Mouse (Mus musculus) cerebellum, adult 18-20 months (tissue): ENCODE results near the gene Med12l.

ENCODE experiments used
- DNase-seq, 2 experiments: peaks; one replicate each; pipeline ENCODE4 v3.0.0; 2021

The Med12l gene

DNA sequence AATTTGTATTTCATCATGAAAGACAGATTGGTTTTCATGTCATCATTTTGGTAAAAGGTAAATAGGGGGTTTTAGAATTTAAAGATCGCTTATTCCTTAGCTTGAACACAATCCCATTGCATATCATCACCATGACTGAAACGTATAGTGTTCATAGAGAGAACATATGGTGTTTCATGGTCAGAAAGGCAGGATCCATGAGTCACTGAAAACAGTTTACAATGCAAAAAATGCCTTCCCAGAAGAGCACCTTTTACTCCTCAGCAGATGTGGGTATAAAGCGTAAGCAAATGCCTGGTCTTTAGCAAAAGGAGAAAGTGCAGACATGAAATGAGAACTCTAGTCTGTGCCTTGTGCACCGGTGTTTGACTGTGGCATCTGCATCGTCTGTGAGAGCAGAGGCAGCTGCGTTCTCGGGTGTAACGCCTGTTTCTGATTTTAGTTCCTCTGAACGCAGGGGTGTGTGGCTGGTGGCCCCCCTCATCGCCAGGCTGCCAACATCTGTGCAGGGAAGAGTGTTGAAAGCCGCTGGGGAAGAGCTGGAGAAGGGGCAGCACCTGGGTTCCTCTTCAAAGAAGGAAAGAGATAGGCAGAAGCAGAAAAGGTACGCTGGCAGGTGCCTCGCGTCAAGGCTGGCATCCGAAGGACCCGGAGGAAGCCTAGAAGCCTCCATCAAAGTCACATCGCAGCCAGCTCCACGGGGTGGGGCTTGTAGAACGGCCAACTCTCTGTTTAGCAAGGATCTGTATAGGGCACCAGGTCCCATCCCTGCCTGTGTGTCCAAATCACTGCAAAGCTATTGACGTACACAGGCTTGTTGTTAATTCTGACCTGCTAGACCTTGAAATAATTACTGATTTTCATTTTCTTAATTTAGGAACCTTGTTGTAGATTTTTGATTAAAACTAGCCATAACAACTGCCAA is 252.4 kb downstream of the Med12l start:
- DNase-seq, result no peak

DNA sequence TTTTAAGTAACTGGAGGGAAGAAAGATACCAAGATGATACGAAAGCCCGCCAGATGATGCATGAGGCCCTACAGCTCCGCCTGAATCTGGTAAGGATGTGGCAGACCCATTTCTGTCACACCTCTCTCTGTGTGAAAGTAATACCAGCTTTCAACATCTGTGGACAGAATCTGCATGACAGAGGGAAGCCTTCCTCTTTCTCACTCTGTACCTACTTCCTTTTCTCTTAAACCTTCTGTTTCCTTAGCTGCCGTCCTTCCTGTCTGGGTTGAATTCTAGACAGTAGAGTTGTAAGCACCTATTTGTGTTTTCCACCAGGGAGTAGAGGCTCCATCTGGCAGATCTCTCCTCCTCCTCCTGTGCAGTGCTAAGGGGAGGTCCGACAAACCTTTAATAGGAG is 255.1 kb downstream of the Med12l start:
- DNase-seq, result no peak

DNA sequence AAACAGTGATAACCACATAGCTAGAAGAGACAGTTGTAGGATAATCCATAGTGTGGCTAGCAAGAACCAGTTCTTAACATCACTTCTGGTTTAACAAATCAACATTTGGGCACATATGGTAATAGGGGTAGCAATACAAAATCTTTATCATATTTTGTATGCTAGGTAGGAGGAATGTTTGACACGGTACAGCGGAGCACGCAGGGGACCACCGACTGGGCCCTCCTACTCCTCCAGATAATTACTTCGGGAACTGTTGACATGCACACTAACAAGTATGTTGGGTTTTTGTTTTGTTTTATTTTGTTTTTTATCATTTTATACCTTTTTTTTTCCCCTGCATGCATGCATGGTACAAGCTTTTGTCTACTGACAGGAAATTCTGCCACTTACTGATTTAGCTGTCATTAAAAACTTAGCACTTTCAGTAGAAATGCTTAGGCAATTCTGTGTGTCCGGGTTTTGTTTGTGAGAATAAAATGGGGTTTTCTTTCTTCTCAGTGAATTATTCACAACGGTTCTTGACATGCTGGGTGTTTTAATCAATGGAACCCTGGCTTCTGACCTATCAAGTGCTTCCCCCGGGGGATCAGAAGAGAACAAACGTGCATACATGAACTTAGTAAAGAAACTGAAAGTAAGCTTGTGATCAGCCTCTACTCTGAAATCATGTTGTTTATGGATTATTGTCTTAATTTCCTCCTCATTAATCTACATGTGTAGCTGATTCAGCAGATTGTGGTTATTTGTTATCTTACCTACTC is 256.3 kb downstream of the Med12l start:
- DNase-seq, result no peak

- no peak for DNase-seq
Observed at GRCm38 (mm10) chr3:59262704-59263103, 257.1 kb downstream of the Med12l start, which contains the start of gene P2ry12. Gene P2ry12, minus strand, starts transcription at chr3:59262871.

GRCm38 (mm10) chr3:59263417-59263816 is 257.8 kb downstream of the Med12l start:
- no peak for DNase-seq

DNA sequence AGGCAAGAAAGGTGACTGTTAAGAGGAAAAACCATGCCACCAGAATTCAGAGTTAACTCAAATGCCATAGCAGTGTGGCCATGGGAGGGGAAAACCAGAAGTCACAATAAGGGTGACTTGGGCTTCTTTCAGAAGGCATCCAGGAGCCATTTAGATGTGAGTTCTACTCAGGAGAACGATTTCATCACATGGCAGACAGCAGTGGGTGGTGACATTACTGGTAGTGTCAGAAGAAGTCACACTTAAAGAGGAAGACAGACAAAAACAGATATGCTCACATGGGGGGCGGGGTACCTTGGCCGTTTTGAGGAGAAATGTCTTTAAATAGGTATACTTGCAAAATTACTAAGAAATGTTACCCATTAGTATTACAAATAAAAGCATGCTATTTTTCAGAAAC is 258.4 kb downstream of the Med12l start:
- DNase-seq, result no peak

DNA sequence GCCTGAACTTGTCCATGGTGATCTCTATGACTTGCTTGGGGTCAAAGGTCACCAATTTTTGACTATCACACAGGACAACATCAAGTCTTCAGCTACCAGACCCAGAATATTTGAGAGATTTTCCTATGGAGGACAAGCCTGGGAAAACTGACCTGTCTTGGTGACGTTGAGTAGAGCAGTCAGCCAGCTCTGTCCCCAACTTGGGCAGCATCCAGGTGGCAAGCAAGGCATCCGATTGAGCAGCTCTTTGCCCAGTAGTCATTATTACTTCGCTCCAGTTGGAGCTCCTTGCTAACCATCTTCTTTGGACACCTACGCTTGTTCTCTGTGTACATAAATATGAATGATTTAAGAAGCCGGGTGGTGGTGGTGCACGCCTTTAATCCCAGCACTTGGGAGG is 265.2 kb downstream of the Med12l start:
- DNase-seq, result peak; percentile 31 to 52

GRCm38 (mm10) chr3:59277502-59278253 is 272.1 kb downstream of the Med12l start:
- DNase-seq, result no peak

GRCm38 (mm10) chr3:59278254-59278533 is 272.6 kb downstream of the Med12l start:
- no peak for DNase-seq

- DNase-seq, result no peak
Observed at GRCm38 (mm10) chr3:59278620-59279019, 273.0 kb downstream of the Med12l start.

DNA sequence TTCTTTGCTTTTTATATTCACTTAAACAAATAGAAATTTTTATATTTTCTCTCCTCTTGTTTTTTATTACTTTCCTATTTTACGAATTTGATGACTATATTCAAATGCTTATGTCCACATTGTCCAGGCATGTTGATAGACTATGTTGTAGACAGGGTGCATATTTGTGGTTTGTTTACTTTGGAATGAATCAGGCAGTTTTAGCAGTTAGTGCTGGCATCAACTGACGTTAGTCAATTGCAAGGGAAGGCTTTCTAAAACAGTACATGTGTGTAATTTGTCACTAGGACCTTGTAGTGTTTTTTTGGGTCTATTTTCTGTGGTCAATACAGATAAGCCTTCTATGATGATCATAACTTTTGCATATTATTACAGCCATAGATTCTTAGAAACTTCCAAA is 284.9 kb downstream of the Med12l start:
- DNase-seq, result no peak

DNA sequence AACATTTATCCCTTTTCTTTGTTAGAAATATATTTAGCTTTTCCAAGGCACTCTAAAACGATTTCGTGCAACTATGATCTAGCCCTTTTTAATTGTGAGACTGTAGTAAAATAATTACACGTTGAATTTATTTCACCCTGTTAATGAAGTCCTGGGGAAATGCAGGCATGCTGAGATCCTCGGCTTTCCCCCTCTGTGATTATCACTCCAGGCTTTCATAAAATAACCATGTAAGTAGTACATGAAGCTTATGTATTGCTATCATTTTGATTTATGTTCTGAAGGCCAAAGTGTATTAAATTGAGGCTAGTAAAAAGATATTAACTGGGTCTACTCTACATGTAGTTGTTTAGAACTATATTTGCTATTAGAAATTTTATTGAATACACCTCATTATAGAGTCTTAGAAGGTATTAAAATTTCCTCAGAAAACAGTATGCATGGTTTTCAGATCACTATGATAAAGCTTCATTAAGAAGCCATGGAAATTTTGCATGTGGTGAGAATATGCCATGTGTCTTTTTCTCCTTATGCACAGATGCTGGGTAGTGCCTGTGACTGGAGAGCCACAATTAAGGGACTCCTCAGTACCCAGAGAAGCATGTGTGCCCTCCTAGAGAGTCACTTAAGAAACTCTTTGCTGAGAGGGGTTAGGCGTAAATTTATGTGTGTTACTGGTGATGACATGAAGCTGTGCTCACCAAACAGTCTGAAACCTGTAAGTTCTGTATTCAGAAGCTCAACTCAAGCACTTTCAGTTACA is 288.0 kb downstream of the Med12l start:
- DNase-seq, result no peak

GRCm38 (mm10) chr3:59295699-59296562 is 290.3 kb downstream of the Med12l start:
- no peak for DNase-seq

- DNase-seq, result no peak
Observed at GRCm38 (mm10) chr3:59296563-59297130, 291.0 kb downstream of the Med12l start.

GRCm38 (mm10) chr3:59297653-59298052 is 292.0 kb downstream of the Med12l start:
- no peak for DNase-seq

DNA sequence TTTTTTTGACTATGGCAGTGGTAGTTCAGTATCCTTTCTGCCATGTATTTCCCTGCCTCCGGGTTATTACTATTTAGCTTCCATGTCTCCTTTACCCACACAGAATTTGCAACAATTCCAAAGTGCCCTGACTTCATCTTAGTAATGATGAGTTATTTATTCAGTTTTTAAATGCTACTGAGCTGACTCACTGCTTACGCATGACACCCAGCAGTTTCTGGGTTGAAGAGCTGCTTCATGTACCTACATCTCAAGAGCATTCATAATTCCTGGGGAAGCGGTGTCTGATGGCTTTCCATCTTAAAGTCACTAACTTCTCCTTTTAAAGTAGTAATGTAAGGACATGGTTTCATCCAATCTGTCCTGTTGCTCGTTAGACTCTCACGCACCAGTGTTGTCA is 299.3 kb downstream of the Med12l start:
- no peak for DNase-seq

- DNase-seq, result no peak
Observed at GRCm38 (mm10) chr3:59305518-59305917, 299.9 kb downstream of the Med12l start.

- no peak for DNase-seq
Observed at GRCm38 (mm10) chr3:59312610-59313009, 307.0 kb downstream of the Med12l start.

DNA sequence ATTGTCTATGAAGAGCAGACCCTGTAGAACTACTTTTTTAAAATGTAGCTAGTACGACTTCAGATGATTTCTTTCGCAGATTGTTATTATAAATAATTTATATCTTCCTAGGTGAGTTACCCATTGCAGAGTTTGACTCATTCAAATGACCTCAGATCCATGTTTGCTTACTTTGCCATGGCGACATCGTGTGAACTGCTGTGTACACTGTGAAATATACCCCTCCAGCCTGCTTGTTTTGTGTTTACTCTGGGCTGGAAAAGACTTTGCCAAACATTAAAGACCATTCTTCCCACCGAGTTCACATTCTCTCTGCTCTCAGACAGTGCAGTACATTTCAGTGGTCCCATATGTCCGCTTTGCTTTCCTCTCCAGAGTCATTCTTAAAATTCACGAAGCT is 310.5 kb downstream of the Med12l start:
- no peak for DNase-seq

DNA sequence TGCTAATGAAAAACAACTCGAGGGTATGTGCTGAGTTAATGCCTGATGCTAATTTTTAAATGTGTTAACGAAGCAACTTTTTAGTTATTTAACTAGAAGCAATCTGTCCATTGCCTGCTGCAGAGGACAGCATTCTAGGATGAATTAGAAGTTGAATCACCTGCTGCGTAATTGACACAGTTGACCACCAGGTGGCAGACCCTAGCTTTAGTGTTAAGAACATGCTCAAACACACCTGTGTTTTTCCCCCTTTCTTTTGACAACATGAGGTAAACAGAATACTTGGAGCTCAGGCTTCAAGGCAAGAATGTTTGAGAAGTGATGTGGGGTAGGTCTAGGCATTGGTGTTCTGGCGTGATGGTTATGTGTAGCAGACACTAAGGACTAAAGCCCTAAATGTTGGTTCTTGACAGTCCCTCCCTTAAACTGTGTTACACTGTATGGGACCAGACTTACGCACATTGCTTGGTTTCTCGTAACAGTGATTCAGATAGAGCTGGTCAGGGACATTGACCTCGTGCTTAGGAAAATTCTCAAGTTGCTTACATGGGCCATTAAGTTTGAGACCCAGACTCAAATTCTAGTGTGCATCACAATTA is 315.8 kb downstream of the Med12l start:
- peak; percentile 65 to 69 for DNase-seq

DNA sequence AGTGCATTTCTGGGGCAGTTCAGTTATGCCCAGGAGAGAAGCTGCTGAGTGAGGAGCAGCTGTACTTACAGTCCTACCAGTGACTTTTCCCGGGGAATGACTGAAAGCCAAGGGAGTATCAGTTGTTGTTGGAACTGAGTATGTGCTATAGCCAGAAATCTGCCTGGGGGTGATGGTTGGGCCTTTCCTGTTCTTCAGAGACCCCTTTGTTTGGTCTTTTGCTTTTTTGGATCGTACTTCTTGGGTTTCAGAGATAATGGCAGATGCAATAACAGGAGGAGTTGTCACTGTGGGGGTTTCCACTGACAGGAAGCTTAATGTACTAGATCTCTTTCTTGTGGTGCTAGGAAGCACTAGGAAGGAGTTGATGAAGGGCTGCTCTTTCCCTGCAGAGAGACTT is 322.9 kb downstream of the Med12l start:
- no peak for DNase-seq
